Mouse (Mus musculus) retina, adult 2 months (tissue): ENCODE data around the gene Nelfe.
"Not testable (repeated sequence)": the region's sequence is repeated elsewhere in the genome, so short reads cannot be mapped to it uniquely, and the experiment has no call there.

Source experiments
- DNase-seq: peaks from one replicate; pipeline ENCODE4 v3.0.0-alpha.2; 2012; ENCODE audit warnings: low read depth, low spot score

The Nelfe gene

DNA sequence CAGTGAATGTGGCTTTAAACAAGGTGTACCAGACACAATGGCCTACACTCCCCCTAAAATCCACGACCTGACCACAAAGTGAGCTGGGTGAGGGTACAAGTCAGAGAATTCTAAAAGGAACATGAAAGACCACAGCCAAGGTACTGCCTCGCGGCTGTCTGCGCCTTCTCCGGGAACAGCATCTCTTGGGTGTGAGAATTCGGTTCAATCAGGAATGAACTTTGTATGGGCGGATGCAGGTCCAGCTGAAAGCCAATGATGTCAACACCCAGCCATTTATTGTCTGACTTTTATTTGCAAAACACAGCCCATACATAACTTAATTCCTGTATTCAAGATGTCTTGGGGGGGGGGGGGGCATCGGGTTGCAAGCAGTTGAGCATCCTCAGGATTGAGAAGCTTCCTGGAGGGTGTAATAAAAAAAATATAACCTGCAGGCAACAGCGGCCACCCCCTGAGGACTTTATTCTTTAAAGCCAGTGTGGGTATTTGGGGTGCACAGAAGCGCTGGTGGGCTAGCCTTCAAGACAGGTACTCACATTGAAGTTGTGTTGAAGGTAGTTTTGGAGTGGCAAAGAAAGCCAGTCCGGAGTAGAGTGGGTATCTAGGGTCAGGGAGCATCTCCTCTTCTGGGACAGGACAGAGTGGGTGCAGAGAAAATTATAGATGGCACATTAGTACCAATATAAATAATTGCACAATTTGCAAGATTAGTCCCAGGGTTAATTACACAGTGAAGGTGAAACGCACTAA, 43.1 kb downstream of the Nelfe start:
- no peak for DNase-seq

DNA sequence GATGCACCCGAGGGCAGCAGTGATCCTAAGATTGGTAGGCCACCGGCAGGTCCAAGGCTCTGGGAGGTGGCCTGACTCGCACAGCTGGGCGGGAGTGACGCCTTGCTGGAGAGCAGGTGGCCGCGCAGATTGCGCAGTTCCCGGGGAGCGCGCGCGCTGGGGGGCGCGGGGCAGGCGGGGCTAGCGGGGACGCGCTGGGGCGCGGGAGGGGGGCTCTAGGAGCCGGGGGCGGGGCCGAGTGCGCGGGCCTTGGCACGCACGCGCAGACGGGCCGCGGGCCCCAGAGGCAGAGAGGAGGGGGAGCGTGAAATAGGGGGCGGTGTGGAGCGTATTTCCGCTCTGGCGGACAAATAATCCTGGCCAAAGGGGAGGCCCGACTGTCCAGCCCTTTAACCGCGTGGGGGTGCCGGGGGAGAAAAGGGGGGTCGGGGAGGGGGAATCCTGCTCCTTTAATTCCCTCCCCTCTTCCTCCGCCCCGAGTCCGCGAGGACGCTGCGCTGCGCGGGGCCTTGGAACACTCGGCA, 43.9 kb downstream of the Nelfe start:
- DNase-seq = peak; percentile 99

DNA sequence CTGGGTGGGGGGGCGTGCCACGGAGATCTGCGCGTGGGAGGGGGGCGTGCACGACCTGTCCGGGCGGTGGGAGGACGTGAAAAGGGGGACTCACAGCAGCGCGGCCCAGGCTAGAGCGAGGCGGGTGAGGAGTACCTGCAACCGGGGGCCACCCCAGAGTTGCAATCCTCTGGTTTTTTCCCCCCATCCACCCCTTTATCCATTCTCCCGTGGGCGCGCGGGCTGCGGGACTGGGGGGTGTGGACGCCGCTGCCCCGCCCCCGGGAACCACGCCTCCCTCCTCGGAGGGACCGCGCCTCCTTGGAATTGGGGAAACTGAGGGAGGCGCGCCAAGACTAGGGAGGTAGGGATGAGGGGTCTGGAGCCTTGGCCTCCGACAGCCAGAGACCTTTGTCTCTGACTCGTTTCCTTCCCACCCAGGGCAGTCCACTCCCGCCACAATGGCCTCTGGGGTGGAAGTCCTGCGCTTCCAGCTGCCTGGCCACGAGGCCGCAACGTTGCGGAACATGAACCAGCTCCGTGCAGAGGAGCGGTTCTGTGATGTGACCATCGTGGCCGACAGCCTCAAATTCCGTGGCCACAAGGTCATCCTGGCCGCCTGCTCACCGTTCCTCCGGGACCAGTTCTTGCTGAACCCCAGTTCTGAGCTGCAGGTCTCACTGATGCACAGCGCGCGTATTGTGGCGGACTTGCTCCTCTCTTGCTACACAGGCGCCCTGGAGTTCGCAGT, 44.8 kb downstream of the Nelfe start:
- DNase-seq = no peak

DNA sequence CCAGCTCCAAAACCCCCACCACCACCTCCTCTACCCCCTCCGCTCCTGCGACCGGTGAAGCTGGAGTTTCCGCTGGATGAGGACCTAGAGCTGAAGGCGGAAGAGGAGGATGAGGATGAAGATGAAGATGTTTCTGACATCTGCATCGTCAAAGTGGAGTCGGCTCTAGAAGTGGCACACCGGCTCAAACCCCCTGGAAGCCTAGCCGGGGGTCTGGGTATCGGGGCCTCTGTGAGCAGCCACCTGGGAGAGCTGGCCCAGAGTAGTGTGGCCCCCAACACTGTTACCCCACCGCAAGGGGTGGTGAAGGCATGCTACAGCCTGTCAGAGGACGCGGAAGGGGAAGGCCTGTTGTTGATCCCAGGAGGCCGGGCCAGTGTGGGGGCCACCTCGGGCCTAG, 45.5 kb downstream of the Nelfe start:
- no peak for DNase-seq

DNA sequence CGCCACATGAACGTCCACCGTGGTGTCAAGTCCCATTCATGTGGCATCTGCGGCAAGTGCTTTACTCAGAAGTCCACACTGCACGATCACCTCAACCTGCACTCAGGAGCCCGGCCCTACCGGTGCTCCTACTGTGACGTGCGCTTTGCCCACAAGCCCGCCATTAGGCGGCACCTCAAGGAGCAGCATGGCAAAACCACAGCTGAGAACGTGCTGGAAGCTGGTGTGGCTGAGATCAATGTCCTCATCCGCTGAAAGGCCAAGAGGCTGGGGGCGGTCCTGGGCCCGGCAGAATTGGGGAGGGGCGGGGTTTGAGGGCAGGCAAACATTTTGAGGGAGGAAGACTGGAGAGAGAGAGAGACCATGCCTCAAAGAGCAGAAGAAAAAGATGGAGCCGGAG, 46.2 kb downstream of the Nelfe start:
- DNase-seq = no peak

DNA sequence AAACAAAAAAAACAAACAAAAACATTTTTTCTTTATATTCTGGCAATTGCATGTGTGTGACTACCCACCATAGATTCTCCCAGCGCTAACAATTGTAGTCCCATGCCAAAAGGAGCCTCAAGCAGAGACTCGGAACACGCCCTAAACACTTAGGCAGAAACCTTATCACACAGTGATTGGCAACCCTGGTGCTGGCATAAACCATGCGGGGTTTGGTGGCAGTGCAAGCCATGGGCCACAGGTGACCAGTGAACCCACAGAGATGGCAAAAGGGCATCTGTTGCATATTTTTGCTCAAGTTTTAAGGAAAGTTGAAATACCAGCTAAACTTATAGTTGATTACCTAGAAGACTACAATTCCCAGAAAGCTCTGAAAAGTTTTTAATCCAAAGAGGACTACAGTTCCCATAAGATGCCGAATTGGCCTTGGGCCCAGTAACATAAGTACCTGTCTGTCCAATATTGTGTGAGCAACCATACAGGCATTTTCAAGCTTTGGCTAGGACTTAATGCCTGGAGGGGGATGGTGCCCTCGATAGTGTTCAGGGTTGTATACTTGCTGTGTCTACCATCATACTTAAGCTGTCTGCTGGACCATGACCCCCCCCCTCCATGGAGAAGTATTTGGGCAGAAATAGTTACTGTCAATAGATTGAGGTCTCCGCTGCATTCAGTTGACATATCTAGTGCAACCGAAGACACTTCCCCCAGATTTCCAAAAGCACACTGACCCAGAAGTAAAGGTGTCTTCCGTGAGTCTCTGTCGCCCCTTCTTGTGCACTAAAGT, 47.4 kb downstream of the Nelfe start:
- no peak for DNase-seq

DNA sequence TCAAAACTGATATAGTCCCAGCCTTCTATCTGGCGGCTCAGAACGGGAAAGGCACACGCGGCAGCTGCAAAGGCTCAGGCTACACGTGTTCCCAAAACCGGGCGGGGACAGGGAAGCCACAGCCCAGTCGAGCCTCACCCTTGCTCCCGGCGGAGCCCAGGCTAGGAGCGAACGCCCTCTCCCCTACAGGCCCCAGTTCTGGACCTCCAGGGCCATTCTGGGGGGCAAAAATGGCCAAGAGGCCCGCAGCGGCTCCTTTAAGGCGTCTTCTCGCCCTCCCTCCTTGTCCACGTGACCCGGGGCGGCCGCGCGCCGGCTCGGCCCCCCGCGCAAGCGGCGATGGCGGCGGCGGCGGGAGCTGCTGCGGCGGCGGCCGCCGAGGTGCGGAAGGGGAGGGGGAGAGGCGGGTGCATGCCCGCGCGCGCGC, 48.0 kb downstream of the Nelfe start, which contains the start of the genes C2 and Ehmt2:
C2 (minus strand) TSS at position 106 of the 427 bp plus-strand sequence.
Ehmt2 (plus strand) TSS at position 310 of the 427 bp plus-strand sequence.
- DNase-seq = peak; percentile 53

DNA sequence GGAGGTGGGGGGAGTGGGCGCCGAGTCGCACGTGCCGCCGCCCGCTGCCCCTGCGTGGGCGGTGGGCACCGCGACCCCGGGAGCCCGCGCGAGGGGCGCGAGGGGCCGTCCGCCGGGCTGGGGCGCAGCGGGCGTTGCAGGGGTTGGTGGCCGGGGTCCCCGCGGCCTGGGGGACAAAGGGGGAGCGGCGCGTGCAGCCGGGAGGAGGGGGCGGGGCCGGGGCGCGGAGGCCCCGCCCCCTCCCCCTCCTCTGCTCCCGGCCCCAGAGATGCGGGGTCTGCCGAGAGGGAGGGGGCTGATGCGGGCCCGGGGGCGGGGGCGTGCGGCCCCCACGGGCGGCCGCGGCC, 48.5 kb downstream of the Nelfe start:
- no peak for DNase-seq

DNA sequence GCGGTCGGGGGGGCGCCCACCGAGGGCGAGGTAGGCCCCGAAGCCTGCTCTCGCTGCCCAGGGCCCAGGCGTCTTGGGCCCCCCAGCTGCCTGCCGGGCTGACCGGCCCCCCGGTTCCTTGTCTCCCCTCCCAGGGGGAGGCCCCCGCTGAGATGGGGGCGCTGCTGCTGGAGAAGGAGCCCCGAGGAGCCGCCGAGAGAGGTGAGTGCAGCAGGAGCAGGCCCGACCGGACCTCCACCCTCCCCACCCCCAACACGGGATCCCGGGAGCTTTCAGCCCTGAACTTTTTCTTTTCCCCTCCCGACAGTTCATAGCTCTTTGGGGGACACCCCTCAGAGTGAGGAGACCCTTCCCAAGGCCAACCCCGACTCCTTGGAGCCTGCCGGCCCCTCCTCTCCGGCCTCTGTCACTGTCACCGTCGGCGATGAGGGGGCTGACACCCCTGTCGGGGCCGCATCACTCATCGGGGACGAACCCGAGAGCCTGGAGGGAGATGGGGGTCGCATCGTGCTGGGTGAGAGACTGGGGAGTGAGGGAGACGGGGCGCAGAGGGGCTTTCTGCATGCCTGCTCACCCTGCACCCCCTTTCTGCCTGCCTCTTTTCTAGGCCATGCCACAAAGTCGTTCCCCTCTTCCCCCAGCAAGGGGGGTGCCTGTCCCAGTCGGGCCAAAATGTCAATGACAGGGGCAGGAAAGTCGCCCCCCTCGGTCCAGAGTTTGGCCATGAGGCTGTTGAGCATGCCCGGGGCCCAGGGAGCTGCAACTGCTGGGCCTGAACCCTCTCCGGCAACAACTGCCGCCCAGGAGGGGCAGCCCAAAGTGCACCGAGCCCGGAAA, 49.1 kb downstream of the Nelfe start:
- no peak for DNase-seq

DNA sequence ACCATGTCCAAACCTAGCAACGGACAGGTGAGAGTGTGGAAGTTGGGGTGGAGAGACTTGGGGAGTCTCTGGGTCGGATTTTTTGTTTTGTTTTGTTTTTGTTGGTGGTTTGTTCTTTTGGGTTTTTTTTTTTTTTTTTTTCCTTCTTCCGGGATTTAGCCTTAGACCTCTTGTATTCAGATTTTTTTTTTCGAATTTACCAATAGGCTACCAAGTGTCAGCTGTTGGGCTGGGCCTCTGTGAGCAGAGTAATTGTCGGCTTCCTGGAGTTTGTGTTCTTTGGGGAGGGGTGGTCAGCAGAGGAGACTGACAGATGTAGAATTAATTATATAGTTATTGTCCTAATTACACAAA, 49.7 kb downstream of the Nelfe start:
- no peak for DNase-seq

DNA sequence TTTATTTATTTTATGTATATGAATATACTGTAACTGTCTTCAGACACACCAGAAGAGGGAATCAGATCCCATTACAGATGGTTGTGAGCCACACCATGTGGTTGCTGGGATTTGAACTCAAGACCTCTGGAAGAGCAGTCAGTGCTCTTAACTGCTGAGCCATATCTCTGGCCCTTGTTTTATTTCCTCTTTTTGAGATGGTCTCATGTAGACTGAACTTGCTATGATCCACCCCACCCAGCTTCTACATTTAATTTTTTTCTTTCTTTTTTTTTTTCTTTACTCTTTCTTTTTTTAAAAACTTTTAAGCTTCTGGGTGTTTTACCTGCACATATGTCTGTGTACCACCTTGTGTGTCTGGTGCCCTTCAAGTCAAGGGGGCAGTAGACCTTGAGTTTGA, 50.6 kb downstream of the Nelfe start:
- DNase-seq = not testable (repeated sequence)

DNA sequence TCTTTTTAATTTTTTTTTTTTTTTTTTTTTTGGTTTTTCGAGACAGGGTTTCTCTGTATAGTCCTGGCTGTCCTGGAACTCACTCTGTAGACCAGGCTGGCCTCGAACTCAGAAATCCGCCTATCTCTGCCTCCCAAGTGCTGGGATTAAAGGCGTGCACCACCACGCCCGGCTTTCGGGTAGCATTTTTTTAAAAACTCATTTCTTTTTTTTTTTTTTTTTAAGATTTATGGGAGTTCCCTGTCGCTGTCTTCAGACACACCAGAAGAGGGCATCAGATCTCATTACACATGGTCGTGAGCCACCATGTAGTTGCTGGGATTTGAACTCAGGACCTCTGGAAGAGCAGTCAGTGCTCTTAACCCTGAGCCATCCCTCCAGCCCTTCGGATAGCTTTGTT, 51.8 kb downstream of the Nelfe start:
- not testable (repeated sequence) for DNase-seq

DNA sequence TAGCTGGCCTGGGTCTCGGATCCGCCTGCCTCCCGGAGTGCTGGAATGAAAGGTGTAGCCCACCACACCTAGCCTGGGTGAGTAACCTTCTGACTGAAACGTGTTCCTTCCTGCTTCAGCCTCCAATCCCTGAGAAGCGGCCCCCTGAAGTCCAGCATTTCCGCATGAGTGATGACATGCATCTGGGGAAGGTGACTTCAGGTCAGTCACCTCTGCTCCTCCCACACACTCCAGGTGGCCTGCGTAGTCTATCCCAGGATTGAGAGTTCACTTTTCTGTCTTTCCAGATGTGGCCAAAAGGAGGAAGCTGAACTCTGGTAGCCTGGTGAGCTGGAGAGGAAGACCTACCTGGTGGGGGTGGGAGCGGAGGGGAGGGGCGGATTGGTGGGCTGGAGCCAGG, 52.7 kb downstream of the Nelfe start:
- DNase-seq = no peak
